In the genomic region with DNA sequence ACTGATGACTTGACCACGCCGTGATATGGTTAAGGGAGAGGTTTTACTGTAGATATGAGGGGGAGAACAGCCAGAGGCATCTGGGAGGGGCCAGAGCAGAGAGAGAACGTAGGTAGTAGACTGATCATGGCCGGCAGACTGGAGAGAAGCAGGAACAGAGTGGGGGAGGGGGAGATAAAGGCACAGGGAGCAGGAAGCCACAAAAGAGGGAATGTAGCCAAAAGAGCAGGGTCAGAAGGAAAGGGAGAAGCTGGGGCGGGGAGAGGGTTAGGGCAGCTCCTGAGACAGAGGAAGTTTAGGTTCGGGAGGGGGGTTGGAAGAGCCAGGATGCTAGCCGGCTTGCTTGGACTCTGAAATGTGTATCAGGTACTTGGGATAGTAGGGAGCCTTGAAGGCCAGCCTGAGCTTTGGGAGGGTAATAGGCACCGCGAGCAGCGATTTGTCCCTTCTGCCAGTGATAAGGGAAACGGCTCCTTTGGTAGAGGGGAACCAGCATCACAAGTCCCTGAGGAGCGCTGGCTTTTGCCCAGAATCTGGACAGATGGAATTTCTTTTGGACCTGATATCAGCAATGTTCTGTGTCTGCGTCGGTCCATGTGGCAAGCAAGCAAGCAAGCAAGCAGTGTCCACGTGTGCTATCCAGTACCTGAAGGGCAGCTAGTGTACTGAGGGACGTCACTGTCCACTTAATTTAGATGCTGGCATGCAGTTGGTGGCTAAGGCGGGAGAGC, we compare ENCODE assay signal across 8 mouse cellular contexts. TPM values are rescaled to one million over a fixed set of nuclear protein-coding genes. Genes with fewer than 3 reads are reported as not detected.
DNase-seq lines count a peak whose midpoint lies in the region; ATAC-seq lines count a peak whose summit lies in the region.

No protein-coding gene starts in this region.

- peak; percentile 12 to 22 for DNase-seq in cerebellum, adult 18-20 months
- no peak for DNase-seq in cerebellum, adult 11 months
- peak; percentile 49 for DNase-seq in embryonic facial prominence, embryonic 14.5 days (ENCODE audit: low spot score)
- DNase-seq in heart, postnatal 4 days, result peak; percentile 68
- DNase-seq in midbrain, embryonic 11.5 days (ENCODE audit: low spot score, missing footprints), result peak; percentile 93
- DNase-seq in thymus, postnatal 25 days, result peak; percentile 22
- DNase-seq in right cerebral cortex, postnatal 36 days (ENCODE audit: low spot score in 2 of 2), result no peak

- H3K4me2 ChIP-seq in embryonic facial prominence, embryonic 14.5 days (ENCODE audit: low read depth, low read length), result peak overlapping the region; percentile 48
- peak overlapping the region; percentile 42 for H3K4me2 ChIP-seq in limb, embryonic 12.5 days
- peak overlapping the region; percentile 31 for H3K4me2 ChIP-seq in midbrain, embryonic 11.5 days

- ATAC-seq in embryonic facial prominence, embryonic 14.5 days (ENCODE audit: low read depth), result peak; percentile 71
- no peak; the same call in 1 of the 2 replicates for ATAC-seq in limb, embryonic 12.5 days (ENCODE audit: insufficient number of reproducible peaks, insufficient read depth, low FRiP score, low TSS enrichment, low read depth)
- peak; percentile 62 for ATAC-seq in midbrain, embryonic 11.5 days (ENCODE audit: low FRiP score)

- no peaks in the 10 kb centered on the region for H3K36me3 ChIP-seq in embryonic facial prominence, embryonic 14.5 days (ENCODE audit: control insufficient read depth, insufficient read depth, low read length)
- no peaks in the 10 kb centered on the region for H3K36me3 ChIP-seq in limb, embryonic 12.5 days
- no peaks in the 10 kb centered on the region for H3K36me3 ChIP-seq in midbrain, embryonic 11.5 days (ENCODE audit: control insufficient read depth, insufficient read depth, low read length)

- 0 out of 2 replicates have a peak overlapping the region, but pooled peaks have one; percentile 7 for H3K4me3 ChIP-seq in embryonic facial prominence, embryonic 14.5 days (ENCODE audit: low read depth, low read length)
- no peak overlapping the region for H3K4me3 ChIP-seq in limb, embryonic 12.5 days (replicated peaks)
- H3K4me3 ChIP-seq in midbrain, embryonic 11.5 days (ENCODE audit: low read depth, low read length), result peak overlapping the region; percentile 13; the same call in 1 of the 2 replicates

- 24% methylated on average over 17 of the region's 17 CpGs for WGBS in embryonic facial prominence, embryonic 14.5 days
- WGBS in limb, embryonic 12.5 days, result 28% methylated on average over 17 of the region's 17 CpGs
- 25% methylated on average over 17 of the region's 17 CpGs for whole genome bisulfite sequencing in midbrain, embryonic 11.5 days

- no peak overlapping the region for H3K27ac ChIP-seq in embryonic facial prominence, embryonic 14.5 days (replicated peaks; ENCODE audit: low read depth, low read length)
- H3K27ac ChIP-seq in limb, embryonic 12.5 days, result peak overlapping the region; percentile 56; the same call in 1 of the 2 replicates
- H3K27ac ChIP-seq in midbrain, embryonic 11.5 days (ENCODE audit: low read depth, low read length), result peak overlapping the region; percentile 44; the same call in 1 of the 2 replicates

- no peaks in the 10 kb centered on the region for H3K27me3 ChIP-seq in embryonic facial prominence, embryonic 14.5 days (replicated peaks; ENCODE audit: control insufficient read depth, insufficient read depth, low read length)
- H3K27me3 ChIP-seq in limb, embryonic 12.5 days, result peaks cover 6% of the 10 kb centered on the region; the same call in 1 of the 2 replicates
- no peaks in the 10 kb centered on the region for H3K27me3 ChIP-seq in midbrain, embryonic 11.5 days (ENCODE audit: control insufficient read depth, insufficient read depth, low read length)

- H3K9me3 ChIP-seq in embryonic facial prominence, embryonic 14.5 days (ENCODE audit: control insufficient read depth, low read length), result no peaks in the 10 kb centered on the region
- no peaks in the 10 kb centered on the region for H3K9me3 ChIP-seq in limb, embryonic 12.5 days
- no peaks in the 10 kb centered on the region for H3K9me3 ChIP-seq in midbrain, embryonic 11.5 days (ENCODE audit: control insufficient read depth, low read length)

- H3K9ac ChIP-seq in embryonic facial prominence, embryonic 14.5 days (ENCODE audit: low read depth, low read length), result peak overlapping the region; percentile 30; the same call in 1 of the 2 replicates
- peak overlapping the region; percentile 1; the same call in 1 of the 2 replicates for H3K9ac ChIP-seq in limb, embryonic 12.5 days (replicated peaks)
- H3K9ac ChIP-seq in midbrain, embryonic 11.5 days (ENCODE audit: low read length), result peak overlapping the region; percentile 48

- H3K4me1 ChIP-seq in embryonic facial prominence, embryonic 14.5 days (ENCODE audit: control insufficient read depth, insufficient read depth, low read length), result peaks cover 22% of the 10 kb centered on the region
- H3K4me1 ChIP-seq in limb, embryonic 12.5 days (replicated peaks), result peaks cover 28% of the 10 kb centered on the region
- H3K4me1 ChIP-seq in midbrain, embryonic 11.5 days (ENCODE audit: control insufficient read depth, insufficient read depth, low read length), result peaks cover 20% of the 10 kb centered on the region

RNA-seq across cellular contexts. Expression of a gene that starts 10.7 kb away (rescaled TPM):
- 182 and 193 TPM in 2 replicates for polyA plus RNA-seq in embryonic facial prominence, embryonic 14.5 days (2014; fragmentation: Nextera tagmentation; extraction: Ambion mirVana)
- total RNA-seq in heart, postnatal 4 days (2021), result 100 to 1,000 TPM; 289 to 300 TPM
- 123 and 127 TPM in 2 replicates for polyA plus RNA-seq in limb, embryonic 12.5 days (2016; fragmentation: Nextera tagmentation; extraction: Ambion mirVana)
- polyA plus RNA-seq in midbrain, embryonic 11.5 days (2014; fragmentation: Nextera tagmentation; extraction: Ambion mirVana), result 174 and 182 TPM in 2 replicates

Comparison
In these comparisons a context has a peak if more than half of its experiments do, and no peak if none do; other contexts are left out.
1. DNase-seq: peak in cerebellum, adult 18-20 months (2 of 2), embryonic facial prominence, embryonic 14.5 days (single experiment), heart, postnatal 4 days (single experiment), midbrain, embryonic 11.5 days (single experiment) and thymus, postnatal 25 days (single experiment); none in cerebellum, adult 11 months (single experiment) and right cerebral cortex, postnatal 36 days (0 of 2).
2. Peak in every context shown above with its lines, with median percentiles within 50 percentile points of each other: H3K4me2 ChIP-seq and H3K9ac ChIP-seq.